Mouse (Mus musculus) limb, embryonic 15.5 days (tissue): ENCODE results near the gene Bnc2. TPM values are rescaled to one million over a fixed set of nuclear protein-coding genes. Genes with fewer than 3 reads are reported as not detected.
A peak's percentile ranks its signal among the peaks of the same experiment; 100 is the strongest.

Experiments
- ATAC-seq: fragments of 200-750 bp; cut with Nextera tagmentation; 2 replicates; pipeline ENCODE4 v1.8.0; 2017; ENCODE audit warnings: low read depth, moderate TSS enrichment; ENCODE audit not compliant: insufficient number of reproducible peaks, low FRiP score, low TSS enrichment
- H3K27ac ChIP-seq: fragments of 300-500 bp; sonication (generic); 2 replicates; pipeline ENCODE4 v1.5.1; 2015; ENCODE audit warnings: moderate library complexity, mild to moderate bottlenecking, inconsistent platforms
- H3K27me3 ChIP-seq: fragments of 300-500 bp; sonication (generic); 2 replicates; pipeline ENCODE4 v1.6.1; 2015; ENCODE audit warnings: inconsistent platforms
- H3K36me3 ChIP-seq: fragments of 300-500 bp; sonication (generic); 2 replicates; pipeline ENCODE4 v1.6.1; 2015; ENCODE audit warnings: inconsistent platforms
- H3K4me1 ChIP-seq: fragments of 300-500 bp; sonication (generic); 2 replicates; pipeline ENCODE4 v1.6.1; 2015; ENCODE audit warnings: inconsistent platforms
- H3K4me2 ChIP-seq: fragments of 300-500 bp; sonication (generic); 2 replicates; pipeline ENCODE4 v1.6.1; 2015; ENCODE audit warnings: mild to moderate bottlenecking, inconsistent platforms
- H3K4me3 ChIP-seq: fragments of 300-500 bp; sonication (generic); 2 replicates; pipeline ENCODE4 v1.5.1; 2015; ENCODE audit warnings: mild to moderate bottlenecking, inconsistent platforms
- H3K9ac ChIP-seq: fragments of 300-500 bp; sonication (generic); 2 replicates; pipeline ENCODE4 v1.6.1; 2015; ENCODE audit warnings: inconsistent platforms
- H3K9me3 ChIP-seq: fragments of 300-500 bp; sonication (generic); 2 replicates; pipeline ENCODE4 v1.6.1; 2016; ENCODE audit warnings: inconsistent platforms
- WGBS: fragments of 180-500 bp; shearing (Covaris S2); methylation state at CpG from one replicate; pipeline ENCODE4 v1.1.7; 2015; 5-methylcytosine and 5-hydroxymethylcytosine counted together
- polyA plus RNA-seq: library from polyadenylated mRNA; unstranded; fragments of >200 nt; fragmentation: Nextera tagmentation; extraction: Ambion mirVana; gene quantifications from 2 replicates; pipeline ENCODE4 v1.2.1, GENCODE M21; 2015

The Bnc2 gene
- polyA plus RNA-seq, 1 experiment from 2014 or later: 24.1 TPM

- WGBS: 87% methylated on average over 7 of the region's 7 CpGs
These were observed 47.5 kb downstream of the Bnc2 start for GRCm38 (mm10) chr4:84627616-84628015.

GRCm38 (mm10) chr4:84623312-84623711, 51.8 kb downstream of the Bnc2 start:
- Histone ChIP-seq H3K9me3 (no peaks in the 10 kb centered on the region), H3K36me3 (no peaks in the 10 kb centered on the region), H3K27ac (no peak overlapping the region), H3K4me1 (peaks cover 18% of the 10 kb centered on the region; the same call in 1 of the 2 replicates), H3K9ac (no peak overlapping the region), H3K4me2 (no peak overlapping the region), H3K4me3 (no peak overlapping the region), H3K27me3 (no peaks in the 10 kb centered on the region)
- WGBS: 30% methylated on average over 5 of the region's 5 CpGs
- ATAC-seq: no peak

More at GRCm38 (mm10) chr4:84627616-84628015, 47.5 kb downstream of the Bnc2 start:
- H3K4me3 ChIP-seq: no peak overlapping the region
- no peaks in the 10 kb centered on the region for H3K9me3 ChIP-seq
- H3K9ac ChIP-seq: no peak overlapping the region
- no peak for ATAC-seq
- H3K36me3 ChIP-seq: no peaks in the 10 kb centered on the region
- no peak overlapping the region for H3K27ac ChIP-seq
- H3K4me2 ChIP-seq: no peak overlapping the region
- H3K4me1 ChIP-seq: peaks cover 6% of the 10 kb centered on the region; the same call in 1 of the 2 replicates
- H3K27me3 ChIP-seq: no peaks in the 10 kb centered on the region

GRCm38 (mm10) chr4:84621785-84622184, 53.3 kb downstream of the Bnc2 start:
- no peak overlapping the region for H3K4me2 ChIP-seq
- no peaks in the 10 kb centered on the region for H3K27me3 ChIP-seq
- no peak overlapping the region for H3K27ac ChIP-seq
- no peak for ATAC-seq
- peaks cover 18% of the 10 kb centered on the region; the same call in 1 of the 2 replicates for H3K4me1 ChIP-seq
- 78% methylated on average over 3 of the region's 3 CpGs for WGBS
- H3K9me3 ChIP-seq: no peaks in the 10 kb centered on the region
- H3K4me3 ChIP-seq: no peak overlapping the region
- no peak overlapping the region for H3K9ac ChIP-seq
- H3K36me3 ChIP-seq: no peaks in the 10 kb centered on the region

- Histone ChIP-seq H3K4me2 (no peak overlapping the region), H3K4me3 (no peak overlapping the region), H3K4me1 (no peaks in the 10 kb centered on the region), H3K9ac (no peak overlapping the region), H3K9me3 (no peaks in the 10 kb centered on the region), H3K36me3 (no peaks in the 10 kb centered on the region), H3K27me3 (no peaks in the 10 kb centered on the region), H3K27ac (no peak overlapping the region)
- no peak for ATAC-seq
- WGBS: 67% methylated on average over 4 of the region's 4 CpGs
These were observed 65.2 kb downstream of the Bnc2 start for GRCm38 (mm10) chr4:84609861-84610260.

GRCm38 (mm10) chr4:84604461-84604860, 70.6 kb downstream of the Bnc2 start:
- 75% methylated on average over 1 of the region's 1 CpGs for WGBS
- Histone ChIP-seq H3K27me3 (no peaks in the 10 kb centered on the region), H3K36me3 (no peaks in the 10 kb centered on the region), H3K4me2 (no peak overlapping the region), H3K4me3 (no peak overlapping the region), H3K9me3 (no peaks in the 10 kb centered on the region), H3K4me1 (no peaks in the 10 kb centered on the region), H3K27ac (no peak overlapping the region), H3K9ac (no peak overlapping the region)
- ATAC-seq: no peak

- 41% methylated on average over 6 of the region's 6 CpGs for WGBS
- Histone ChIP-seq H3K9me3 (no peaks in the 10 kb centered on the region), H3K36me3 (no peaks in the 10 kb centered on the region), H3K27ac (no peak overlapping the region), H3K27me3 (no peaks in the 10 kb centered on the region), H3K4me3 (no peak overlapping the region), H3K9ac (no peak overlapping the region), H3K4me1 (peaks cover 10% of the 10 kb centered on the region; the same call in 1 of the 2 replicates), H3K4me2 (no peak overlapping the region)
- no peak for ATAC-seq
These were observed 94.7 kb downstream of the Bnc2 start for GRCm38 (mm10) chr4:84580260-84580952.

GRCm38 (mm10) chr4:84578296-84578695, 96.8 kb downstream of the Bnc2 start:
- H3K9ac ChIP-seq: no peak overlapping the region
- H3K27me3 ChIP-seq: no peaks in the 10 kb centered on the region
- no peak overlapping the region for H3K4me2 ChIP-seq
- no peak overlapping the region for H3K4me3 ChIP-seq
- H3K27ac ChIP-seq: no peak overlapping the region
- H3K36me3 ChIP-seq: no peaks in the 10 kb centered on the region
- no peaks in the 10 kb centered on the region for H3K9me3 ChIP-seq
- no peak for ATAC-seq
- 56% methylated on average over 1 of the region's 1 CpGs for WGBS
- H3K4me1 ChIP-seq: peaks cover 10% of the 10 kb centered on the region; the same call in 1 of the 2 replicates

GRCm38 (mm10) chr4:84566123-84566522, 109.0 kb downstream of the Bnc2 start:
- Histone ChIP-seq H3K4me1 (peaks cover 5% of the 10 kb centered on the region; the same call in 1 of the 2 replicates), H3K9me3 (no peaks in the 10 kb centered on the region), H3K27ac (no peak overlapping the region), H3K36me3 (no peaks in the 10 kb centered on the region), H3K4me2 (no peak overlapping the region), H3K9ac (no peak overlapping the region), H3K27me3 (no peaks in the 10 kb centered on the region), H3K4me3 (no peak overlapping the region)
- 42% methylated on average over 8 of the region's 8 CpGs for WGBS
- ATAC-seq: no peak

GRCm38 (mm10) chr4:84545204-84545871, 129.7 kb downstream of the Bnc2 start:
- Histone ChIP-seq H3K36me3 (no peaks in the 10 kb centered on the region), H3K4me3 (peak overlapping the region; percentile 67), H3K9me3 (no peaks in the 10 kb centered on the region), H3K27ac (peak overlapping the region; percentile 87), H3K9ac (peak overlapping the region; percentile 74), H3K27me3 (no peaks in the 10 kb centered on the region), H3K4me2 (peak overlapping the region; percentile 73), H3K4me1 (peaks cover 10% of the 10 kb centered on the region)
- peak; percentile 78 for ATAC-seq
- WGBS: under 1% methylated on average over 62 of the region's 62 CpGs

- ATAC-seq: no peak
- H3K4me3 ChIP-seq: peak overlapping the region; percentile 67
- H3K36me3 ChIP-seq: no peaks in the 10 kb centered on the region
- no peaks in the 10 kb centered on the region for H3K27me3 ChIP-seq
- 43% methylated on average over 2 of the region's 2 CpGs for WGBS
- no peaks in the 10 kb centered on the region for H3K9me3 ChIP-seq
- peaks cover 13% of the 10 kb centered on the region for H3K4me1 ChIP-seq
- no peak overlapping the region for H3K9ac ChIP-seq
- no peak overlapping the region for H3K27ac ChIP-seq
- peak overlapping the region; percentile 73 for H3K4me2 ChIP-seq
These were observed 130.4 kb downstream of the Bnc2 start for GRCm38 (mm10) chr4:84544646-84545045.

- Histone ChIP-seq H3K4me1 (0 out of 2 replicates have a peak, but pooled peaks cover 3% of the 10 kb centered on the region), H3K9ac (no peak overlapping the region), H3K4me2 (no peak overlapping the region), H3K4me3 (no peak overlapping the region), H3K27ac (no peak overlapping the region), H3K27me3 (no peaks in the 10 kb centered on the region), H3K36me3 (no peaks in the 10 kb centered on the region), H3K9me3 (no peaks in the 10 kb centered on the region)
- 81% methylated on average over 6 of the region's 6 CpGs for WGBS
- ATAC-seq: no peak
These were observed 134.5 kb downstream of the Bnc2 start for GRCm38 (mm10) chr4:84540531-84540930.

- Histone ChIP-seq H3K4me2 (no peak overlapping the region), H3K4me3 (no peak overlapping the region), H3K27ac (no peak overlapping the region), H3K9ac (no peak overlapping the region), H3K27me3 (no peaks in the 10 kb centered on the region), H3K9me3 (no peaks in the 10 kb centered on the region), H3K4me1 (0 out of 2 replicates have a peak, but pooled peaks cover 3% of the 10 kb centered on the region), H3K36me3 (no peaks in the 10 kb centered on the region)
- WGBS: 78% methylated on average over 8 of the region's 8 CpGs
- no peak for ATAC-seq
These were observed 135.7 kb downstream of the Bnc2 start for GRCm38 (mm10) chr4:84539396-84539795.
